Mouse (Mus musculus): ENCODE data around the gene Majin.

Gene Majin

DNA sequence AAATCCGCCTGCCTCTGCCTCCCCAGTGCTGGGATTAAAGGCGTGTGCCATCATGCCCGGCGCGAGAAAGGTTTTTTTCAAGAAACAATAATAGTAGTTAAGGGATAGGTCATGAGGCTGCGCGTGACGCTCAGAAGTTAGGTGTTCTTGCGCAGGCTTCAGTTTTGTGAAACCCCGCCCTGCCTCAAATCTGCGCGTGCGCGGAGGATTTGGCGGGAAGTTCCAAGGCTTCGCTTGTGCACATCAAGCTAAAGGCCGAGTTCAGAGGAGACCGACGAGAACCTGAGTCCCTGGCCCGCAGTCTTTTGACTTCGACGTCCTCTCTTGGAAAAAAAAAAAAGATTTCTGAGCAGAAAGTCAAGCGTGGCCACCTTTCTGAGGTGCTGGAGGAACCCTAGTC, at the start of gene Majin:
TSS of gene Majin (plus strand) at position 258 of the 400 bp plus-strand sequence.
- no peak for DNase-seq

- no peak for DNase-seq
Measured at GRCm38 (mm10) chr19:6136397-6136796, 47.8 kb upstream of the Majin start.

DNA sequence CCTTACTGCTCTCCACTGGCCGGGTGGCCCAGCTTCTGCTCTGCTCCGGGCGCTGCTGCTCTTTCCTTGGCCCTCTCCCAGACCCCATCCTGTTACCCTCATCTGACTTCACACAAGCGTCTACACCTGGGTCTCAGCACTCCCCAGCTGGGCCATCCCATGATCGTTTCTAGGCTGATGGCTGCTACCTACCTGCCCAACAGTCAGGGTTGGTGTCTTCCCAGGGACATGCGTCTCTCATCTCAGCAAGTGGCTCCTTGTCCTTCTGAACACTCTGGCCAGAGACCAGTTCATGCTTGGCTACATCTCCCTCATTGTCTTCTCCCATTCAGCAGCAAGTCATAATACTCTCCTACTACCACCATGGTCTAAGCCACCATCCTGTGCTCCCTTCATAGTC, 44.5 kb upstream of the Majin start:
- DNase-seq = no peak

DNA sequence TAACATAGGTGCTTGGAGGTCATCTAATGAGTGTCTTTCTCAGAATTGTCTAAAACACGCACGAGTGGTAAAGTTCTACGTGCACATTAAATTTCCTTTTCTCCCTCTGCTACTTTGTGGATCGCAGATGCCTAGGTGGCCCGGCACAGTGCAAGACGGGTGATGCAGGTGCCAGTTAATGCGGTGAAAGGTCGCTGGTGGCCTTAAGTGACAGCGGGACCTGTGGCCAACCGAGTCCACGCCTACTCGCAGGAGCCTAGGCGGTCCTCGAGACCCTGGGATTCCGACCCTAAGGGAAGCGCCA, 43.9 kb upstream of the Majin start:
- DNase-seq = no peak

- DNase-seq = peak; percentile 93
Measured at GRCm38 (mm10) chr19:6140678-6141393, 43.4 kb upstream of the Majin start, which contains the start of gene Batf2. Gene Batf2, plus strand, starts transcription at chr19:6140983.

GRCm38 (mm10) chr19:6141394-6141749, 42.8 kb upstream of the Majin start, which contains the start of gene Arl2:
Gene Arl2, minus strand, starts transcription at chr19:6141548.
- peak; percentile 82 for DNase-seq

- no peak for DNase-seq
Measured at GRCm38 (mm10) chr19:6144842-6145241, 39.3 kb upstream of the Majin start.

GRCm38 (mm10) chr19:6155174-6155573, 29.0 kb upstream of the Majin start:
- DNase-seq = no peak

DNA sequence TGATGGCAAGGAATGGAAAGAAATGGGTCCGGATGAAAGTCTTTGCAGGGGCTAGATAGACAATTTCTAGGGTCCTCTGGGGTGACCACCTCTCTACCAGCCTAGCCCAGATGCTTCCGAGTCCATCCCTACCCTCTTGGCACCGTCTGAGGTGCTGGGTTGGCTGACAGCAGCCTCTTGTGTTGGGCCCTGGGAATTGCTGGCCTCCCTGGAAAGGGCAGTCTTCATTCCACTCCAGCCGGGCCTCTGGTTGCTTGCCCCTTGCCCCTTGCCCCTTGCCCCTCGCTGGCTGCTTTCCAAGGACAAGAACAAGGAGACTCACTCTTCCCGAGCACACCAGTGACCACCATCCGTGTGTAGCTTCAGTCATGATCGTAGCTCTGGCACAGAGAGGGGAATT, 27.8 kb upstream of the Majin start:
- DNase-seq = no peak

- DNase-seq = no peak
Measured at GRCm38 (mm10) chr19:6157220-6157619, 27.0 kb upstream of the Majin start.

GRCm38 (mm10) chr19:6163872-6164547, 20.2 kb upstream of the Majin start:
- DNase-seq = no peak

- DNase-seq = no peak
Measured at GRCm38 (mm10) chr19:6166750-6167149, 17.4 kb upstream of the Majin start.

GRCm38 (mm10) chr19:6171215-6171614, 13.0 kb upstream of the Majin start:
- DNase-seq = no peak

DNA sequence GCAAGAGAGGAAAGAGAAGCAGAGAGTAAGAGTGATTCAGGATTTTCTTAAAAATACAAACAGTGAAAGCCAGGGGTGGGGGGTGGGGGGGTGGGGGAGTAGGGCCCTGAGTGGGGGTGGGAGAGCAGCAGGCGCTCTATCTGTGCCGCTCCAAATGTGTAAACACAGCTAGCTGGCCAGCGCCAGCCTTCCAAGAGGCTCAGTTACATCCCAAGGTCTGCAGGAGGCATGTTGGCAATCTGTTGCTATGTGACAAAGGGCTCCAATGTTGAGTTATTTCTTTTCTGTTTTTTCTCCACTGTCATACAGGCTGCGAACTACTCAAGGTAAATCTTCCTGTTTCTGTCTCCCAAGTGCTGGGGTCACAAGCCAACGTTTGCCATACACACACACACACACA, 9.4 kb upstream of the Majin start:
- no peak for DNase-seq

- DNase-seq = no peak
Measured at GRCm38 (mm10) chr19:6178775-6179174, 5.4 kb upstream of the Majin start.

- DNase-seq = no peak
Measured at GRCm38 (mm10) chr19:6181629-6182028, 2.6 kb upstream of the Majin start.

DNA sequence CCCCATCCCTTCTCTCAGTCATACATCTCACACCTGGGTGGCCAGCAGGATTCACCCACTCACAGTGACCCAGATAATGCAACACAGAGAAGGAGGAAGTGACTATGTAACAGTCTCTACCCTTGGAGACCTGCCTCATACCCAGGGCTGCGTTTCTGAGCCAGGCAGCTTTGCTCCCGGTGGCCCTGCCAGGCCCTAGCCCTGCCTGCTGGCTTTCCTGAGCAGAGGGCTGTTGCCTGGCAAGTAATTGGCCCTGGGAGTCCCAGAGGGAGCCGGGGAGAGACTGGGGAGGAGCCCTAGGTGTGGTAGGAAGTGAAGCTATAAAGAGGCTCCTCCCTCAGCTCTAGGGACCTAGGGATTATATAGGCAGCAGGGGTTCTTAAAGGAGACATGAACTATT, 1.7 kb upstream of the Majin start:
- DNase-seq = no peak

GRCm38 (mm10) chr19:6204265-6204664, 20.1 kb downstream of the Majin start:
- no peak for DNase-seq

DNA sequence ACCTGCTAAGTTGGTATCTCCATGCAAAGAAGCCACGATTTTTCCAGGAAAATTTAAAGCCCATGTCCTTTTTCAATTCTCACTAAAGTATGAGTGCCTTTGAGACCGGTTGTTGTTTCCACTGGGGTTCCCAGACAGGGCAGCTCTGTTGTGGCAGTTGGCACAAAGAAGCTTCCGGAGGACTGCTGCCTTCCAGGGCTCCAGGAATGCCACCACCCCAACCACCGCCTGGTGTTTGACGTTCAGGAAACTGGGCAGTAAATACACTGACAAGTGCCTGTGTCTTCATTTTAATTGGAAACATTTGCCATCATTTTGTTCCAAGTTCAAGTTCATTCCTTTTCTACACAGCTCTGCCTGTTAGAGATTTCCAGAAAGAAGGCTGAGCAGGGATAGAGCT, 22.5 kb downstream of the Majin start:
- no peak for DNase-seq

- DNase-seq = no peak
Measured at GRCm38 (mm10) chr19:6216046-6216705, 32.0 kb downstream of the Majin start.

- no peak for DNase-seq
Measured at GRCm38 (mm10) chr19:6218606-6219005, 34.4 kb downstream of the Majin start.

GRCm38 (mm10) chr19:6226135-6226534, 41.9 kb downstream of the Majin start, which contains the start of gene Gpha2:
Gene Gpha2, plus strand, starts transcription at chr19:6226380.
- no peak for DNase-seq

GRCm38 (mm10) chr19:6226763-6227162, 42.6 kb downstream of the Majin start:
- DNase-seq = no peak

DNA sequence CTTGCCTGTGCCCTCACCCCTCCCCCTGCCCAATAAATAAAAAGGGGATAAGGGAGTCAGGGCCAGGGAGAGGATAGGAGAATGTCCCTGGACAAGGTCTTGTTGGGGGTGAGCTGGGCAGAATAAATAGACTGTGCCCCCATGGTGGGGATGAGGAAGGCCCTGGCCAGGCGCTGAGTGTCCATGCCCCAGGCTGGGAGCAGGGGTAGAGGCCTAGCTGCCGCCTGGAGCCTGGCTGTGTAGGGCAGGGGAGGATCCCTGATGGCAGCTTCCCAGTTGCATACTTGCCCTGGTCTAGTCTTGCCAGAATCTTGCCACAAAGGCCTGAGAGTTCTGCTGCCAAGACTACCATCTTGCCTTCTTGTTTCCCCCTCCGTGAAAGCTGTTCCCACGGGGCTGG, 43.7 kb downstream of the Majin start:
- DNase-seq = no peak
